Mouse (Mus musculus) heart, embryonic 14.5 days (tissue): ENCODE results near the gene Hnf1b. TPM values are rescaled to one million over a fixed set of nuclear protein-coding genes. Genes with fewer than 3 reads are reported as not detected.

Source experiments
- ATAC-seq: fragments of 200-750 bp; cut with Nextera tagmentation; 2 replicates; pipeline ENCODE4 v1.8.0; 2017; ENCODE audit warnings: low read depth, moderate TSS enrichment; ENCODE audit not compliant: insufficient number of reproducible peaks, insufficient read depth, low FRiP score
- H3K27ac ChIP-seq, 2 experiments: fragments of 200-500 bp in 1 of 2; fragments of 300-500 bp in 1 of 2; sonication (generic) in 1 of 2; replicated peaks in 1 of 2; 2 replicates each; pipeline ENCODE4 v1.5.1; 2012 to 2014; ENCODE audit warnings: low read depth in 2 of 2, low read length in 2 of 2, control low read depth in 1 of 2, mild to moderate bottlenecking in 1 of 2, mixed read lengths in 1 of 2; ENCODE audit not compliant: control insufficient read depth in 1 of 2, insufficient read depth in 1 of 2
- H3K27me3 ChIP-seq: fragments of 300-500 bp; sonication (generic); 2 replicates; pipeline ENCODE4 v1.6.1; 2014; ENCODE audit warnings: mild to moderate bottlenecking, low read length, control low read depth; ENCODE audit not compliant: control insufficient read depth, insufficient read depth
- H3K36me3 ChIP-seq: fragments of 300-500 bp; sonication (generic); 2 replicates; pipeline ENCODE4 v1.6.1; 2014; ENCODE audit warnings: mild to moderate bottlenecking, control low read depth, low read length, mixed read lengths; ENCODE audit not compliant: control insufficient read depth, insufficient read depth
- H3K4me1 ChIP-seq, 2 experiments: fragments of 200-500 bp in 1 of 2; fragments of 300-500 bp in 1 of 2; sonication (generic) in 1 of 2; 2 replicates each; pipeline ENCODE4 v1.6.1; 2012 to 2014; ENCODE audit warnings: low read length in 2 of 2, control low read depth in 1 of 2, mixed read lengths in 1 of 2; ENCODE audit not compliant: control insufficient read depth in 2 of 2, insufficient read depth in 2 of 2
- H3K4me2 ChIP-seq: fragments of 300-500 bp; sonication (generic); 2 replicates; pipeline ENCODE4 v1.6.1; 2014; ENCODE audit warnings: mild to moderate bottlenecking, low read length
- H3K4me3 ChIP-seq, 2 experiments: fragments of 200-500 bp in 1 of 2; fragments of 300-500 bp in 1 of 2; sonication (generic) in 1 of 2; 2 replicates each; pipeline ENCODE4 v1.5.1; 2012 to 2014; ENCODE audit warnings: low read length in 2 of 2, mild to moderate bottlenecking in 2 of 2, control low read depth in 1 of 2, low read depth in 1 of 2, moderate library complexity in 1 of 2; ENCODE audit not compliant: control insufficient read depth in 1 of 2, insufficient read depth in 1 of 2
- H3K9ac ChIP-seq: fragments of 300-500 bp; sonication (generic); 2 replicates; pipeline ENCODE4 v1.6.1; 2014; ENCODE audit warnings: mild to moderate bottlenecking, low read length
- H3K9me3 ChIP-seq: fragments of 300-500 bp; sonication (generic); 2 replicates; pipeline ENCODE4 v1.6.1; 2016; ENCODE audit warnings: low read length, control low read depth; ENCODE audit not compliant: control insufficient read depth
- WGBS: fragments of 180-500 bp; shearing (Covaris S2); extraction: QIAGEN DNeasy Blood & Tissue Kit; methylation state at CpG from one replicate; pipeline ENCODE4 v1.1.7; 2014; 5-methylcytosine and 5-hydroxymethylcytosine counted together
- polyA plus RNA-seq: library from polyadenylated mRNA; unstranded; fragments of >200 nt; fragmentation: Nextera tagmentation; extraction: Ambion mirVana; gene quantifications from 2 replicates; pipeline ENCODE4 v1.2.1, GENCODE M21; 2014

The Hnf1b gene
- polyA plus RNA-seq, 1 experiment from 2014 or later: 0.11 TPM

GRCm38 (mm10) chr11:83882552-83882951 lies 32.7 kb downstream of the Hnf1b start:
- H3K27ac ChIP-seq: no peak overlapping the region
- WGBS: 38% methylated on average over 6 of the region's 6 CpGs
- H3K4me2 ChIP-seq: no peak overlapping the region
- 0 out of 2 replicates have a peak, but pooled peaks have one; percentile 11 for ATAC-seq
- H3K9me3 ChIP-seq: no peaks in the 10 kb centered on the region
- no peaks in the 10 kb centered on the region for H3K27me3 ChIP-seq
- H3K9ac ChIP-seq: no peak overlapping the region
- no peak overlapping the region for H3K4me3 ChIP-seq
- peaks cover 7 to 18% of the 10 kb centered on the region in 2 experiments; a peak in 3 of 4 replicates for H3K4me1 ChIP-seq
- H3K36me3 ChIP-seq: no peaks in the 10 kb centered on the region

- H3K4me1 ChIP-seq: peaks cover 2 to 12% of the 10 kb centered on the region in 2 experiments; a peak in 3 of 4 replicates
- 64% methylated on average over 6 of the region's 6 CpGs for WGBS
- no peaks in the 10 kb centered on the region for H3K9me3 ChIP-seq
- no peak overlapping the region for H3K4me3 ChIP-seq
- H3K36me3 ChIP-seq: no peaks in the 10 kb centered on the region
- H3K27me3 ChIP-seq: no peaks in the 10 kb centered on the region
- no peak for ATAC-seq
- no peak overlapping the region for H3K9ac ChIP-seq
- H3K4me2 ChIP-seq: no peak overlapping the region
- H3K27ac ChIP-seq: no peak overlapping the region
Measured at GRCm38 (mm10) chr11:83883074-83883473, 33.2 kb downstream of the Hnf1b start.

- no peak for ATAC-seq
- no peak overlapping the region for H3K27ac ChIP-seq
- H3K4me3 ChIP-seq: no peak overlapping the region
- no peaks in the 10 kb centered on the region for H3K36me3 ChIP-seq
- WGBS: 78% methylated on average over 9 of the region's 9 CpGs
- no peak overlapping the region for H3K4me2 ChIP-seq
- H3K9ac ChIP-seq: no peak overlapping the region
- no peaks in the 10 kb centered on the region for H3K9me3 ChIP-seq
- peaks cover 2 to 5% of the 10 kb centered on the region in 2 experiments; a peak in 2 of 4 replicates for H3K4me1 ChIP-seq
- no peaks in the 10 kb centered on the region for H3K27me3 ChIP-seq
Measured at GRCm38 (mm10) chr11:83883812-83884211, 33.9 kb downstream of the Hnf1b start.

- no peak overlapping the region for H3K27ac ChIP-seq
- no peak overlapping the region for H3K4me2 ChIP-seq
- no peaks in the 10 kb centered on the region for H3K27me3 ChIP-seq
- ATAC-seq: no peak
- peaks cover 0 to 2% of the 10 kb centered on the region in 2 experiments; a peak in 1 of 4 replicates for H3K4me1 ChIP-seq
- no peak overlapping the region for H3K9ac ChIP-seq
- H3K36me3 ChIP-seq: no peaks in the 10 kb centered on the region
- H3K9me3 ChIP-seq: no peaks in the 10 kb centered on the region
- 93% methylated on average over 8 of the region's 8 CpGs for WGBS
- no peak overlapping the region for H3K4me3 ChIP-seq
Measured at GRCm38 (mm10) chr11:83885175-83885574, 35.3 kb downstream of the Hnf1b start.

GRCm38 (mm10) chr11:83886746-83887145 lies 36.9 kb downstream of the Hnf1b start:
- no peaks in the 10 kb centered on the region for H3K36me3 ChIP-seq
- peaks cover 0 to 2% of the 10 kb centered on the region in 2 experiments; a peak in 1 of 4 replicates for H3K4me1 ChIP-seq
- 72% methylated on average over 3 of the region's 3 CpGs for WGBS
- no peaks in the 10 kb centered on the region for H3K27me3 ChIP-seq
- no peak overlapping the region for H3K9ac ChIP-seq
- H3K27ac ChIP-seq: no peak overlapping the region
- H3K9me3 ChIP-seq: no peaks in the 10 kb centered on the region
- no peak overlapping the region for H3K4me2 ChIP-seq
- no peak overlapping the region for H3K4me3 ChIP-seq
- no peak for ATAC-seq

DNA sequence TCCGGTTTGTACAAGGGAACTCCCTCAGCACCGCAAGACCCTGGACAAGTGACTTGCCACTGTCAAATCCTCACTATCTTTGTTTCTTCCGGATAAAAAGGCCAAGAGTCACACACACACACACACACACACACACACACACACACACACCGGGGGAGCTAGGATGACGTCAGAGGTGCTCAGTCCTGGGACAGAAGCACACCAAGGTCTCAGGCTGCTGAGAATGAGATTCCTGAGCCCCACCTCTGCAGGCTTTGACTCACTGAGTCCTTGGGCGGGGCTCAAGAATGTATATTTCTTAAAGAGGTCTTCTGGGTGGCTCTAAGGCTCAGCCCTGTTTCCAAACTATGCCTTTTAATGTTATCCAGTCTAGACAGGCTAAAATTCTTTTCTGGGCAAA lies 41.5 kb downstream of the Hnf1b start:
- H3K9me3 ChIP-seq: no peaks in the 10 kb centered on the region
- H3K4me1 ChIP-seq: no peaks in the 10 kb centered on the region
- no peaks in the 10 kb centered on the region for H3K36me3 ChIP-seq
- no peaks in the 10 kb centered on the region for H3K27me3 ChIP-seq
- no peak overlapping the region for H3K4me3 ChIP-seq
- WGBS: 27% methylated on average over 6 of the region's 6 CpGs
- H3K4me2 ChIP-seq: no peak overlapping the region
- no peak for ATAC-seq
- no peak overlapping the region for H3K9ac ChIP-seq
- no peak overlapping the region for H3K27ac ChIP-seq

GRCm38 (mm10) chr11:83893325-83893724 lies 43.5 kb downstream of the Hnf1b start:
- ATAC-seq: no peak

More at GRCm38 (mm10) chr11:83893325-83893724, 43.5 kb downstream of the Hnf1b start:
- no peak overlapping the region for H3K4me2 ChIP-seq
- no peaks in the 10 kb centered on the region for H3K4me1 ChIP-seq
- H3K4me3 ChIP-seq: no peak overlapping the region
- H3K9ac ChIP-seq: no peak overlapping the region
- no peaks in the 10 kb centered on the region for H3K27me3 ChIP-seq
- no peaks in the 10 kb centered on the region for H3K36me3 ChIP-seq
- no peak overlapping the region for H3K27ac ChIP-seq
- WGBS: 68% methylated on average over 9 of the region's 9 CpGs
- H3K9me3 ChIP-seq: no peaks in the 10 kb centered on the region
